ENCODE assay signal across 12 mouse cellular contexts in genomic region chr5:110982436-110982835, GRCm38 (mm10).
A peak's percentile ranks its signal among the peaks of the same experiment; 100 is the strongest.
DNase-seq lines count a peak whose midpoint lies in the region; ATAC-seq lines count a peak whose summit lies in the region.
"Had no signal": no experiment of that assay in that cellular context is flagged by ENCODE, and none has a peak within 500 bp of the region (broad histone marks: within the 10 kb centered on the region; RNA-seq: fewer than 3 reads in every experiment).

No protein-coding gene starts in this region.

- H3K9ac ChIP-seq in forebrain, embryonic 13.5 days: no peak overlapping the region
- H3K9ac ChIP-seq in forebrain, embryonic 11.5 days (ENCODE audit: low read length): no peak overlapping the region
- no peak overlapping the region for H3K9ac ChIP-seq in kidney, embryonic 16.5 days (replicated peaks; ENCODE audit: low read length)
- H3K9ac ChIP-seq in kidney, embryonic 14.5 days (ENCODE audit: low read depth, low read length): no peak overlapping the region

- no peaks in the 10 kb centered on the region for H3K27me3 ChIP-seq in forebrain, embryonic 13.5 days
- no peaks in the 10 kb centered on the region; the same call in 1 of the 2 replicates for H3K27me3 ChIP-seq in forebrain, embryonic 11.5 days (ENCODE audit: control insufficient read depth, insufficient read depth, low read length)
- no peaks in the 10 kb centered on the region for H3K27me3 ChIP-seq in kidney, embryonic 16.5 days (ENCODE audit: insufficient read depth, low read length)
- H3K27me3 ChIP-seq in kidney, embryonic 14.5 days (ENCODE audit: control insufficient read depth, insufficient read depth, low read length): no peaks in the 10 kb centered on the region

- no peak overlapping the region for H3K27ac ChIP-seq in forebrain, embryonic 13.5 days
- no peak overlapping the region for H3K27ac ChIP-seq in forebrain, embryonic 11.5 days (ENCODE audit: low read depth, low read length)
- H3K27ac ChIP-seq in kidney, embryonic 16.5 days (ENCODE audit: low read length): no peak overlapping the region
- H3K27ac ChIP-seq in kidney, embryonic 14.5 days (ENCODE audit: low read depth, low read length): no peak overlapping the region

- DNase-seq in forebrain, embryonic 11.5 days (ENCODE audit: low spot score): no peak
- DNase-seq in MN1 (ENCODE audit: low spot score): peak; percentile 14
- peak; percentile 11 for DNase-seq in induced T-regulatory cell, adult 2 months (ENCODE audit: low read depth)
- no peak for DNase-seq in thymus, postnatal 0 days (ENCODE audit: low spot score)
- DNase-seq in spleen, postnatal 10 days (ENCODE audit: low spot score in 2 of 2): no peak
- DNase-seq: right cerebral cortex, postnatal 14 days; thymus, postnatal 36 days had no signal

- H3K4me1 ChIP-seq in forebrain, embryonic 13.5 days: peaks cover 48% of the 10 kb centered on the region
- H3K4me1 ChIP-seq in forebrain, embryonic 11.5 days (replicated peaks; ENCODE audit: control insufficient read depth, insufficient read depth, low read length): no peaks in the 10 kb centered on the region
- H3K4me1 ChIP-seq in kidney, embryonic 16.5 days (ENCODE audit: insufficient read depth, low read length): peaks cover 28% of the 10 kb centered on the region
- H3K4me1 ChIP-seq in kidney, embryonic 14.5 days (ENCODE audit: control insufficient read depth, insufficient read depth, low read length): peaks cover 15% of the 10 kb centered on the region

- H3K4me3 ChIP-seq in forebrain, embryonic 13.5 days: peak overlapping the region; percentile 79
- H3K4me3 ChIP-seq in forebrain, embryonic 11.5 days (ENCODE audit: low read depth, low read length): no peak overlapping the region
- no peak overlapping the region for H3K4me3 ChIP-seq in kidney, embryonic 16.5 days (ENCODE audit: low read length)
- no peak overlapping the region for H3K4me3 ChIP-seq in kidney, embryonic 14.5 days (ENCODE audit: low read length)
- H3K4me3 ChIP-seq: megakaryocyte, embryonic 14.5 days had no signal

- H3K4me2 ChIP-seq in forebrain, embryonic 13.5 days: peak overlapping the region; percentile 93
- no peak overlapping the region for H3K4me2 ChIP-seq in forebrain, embryonic 11.5 days (ENCODE audit: low read depth, low read length, severe bottlenecking)
- H3K4me2 ChIP-seq in kidney, embryonic 16.5 days (replicated peaks; ENCODE audit: low read depth, low read length): peak overlapping the region; percentile 91; the same call in 1 of the 2 replicates
- no peak overlapping the region; the same call in 1 of the 2 replicates for H3K4me2 ChIP-seq in kidney, embryonic 14.5 days (replicated peaks; ENCODE audit: low read depth, low read length)

- WGBS in forebrain, embryonic 13.5 days: 67% methylated on average over 3 of the region's 3 CpGs
- 64% methylated on average over 3 of the region's 3 CpGs for WGBS in forebrain, embryonic 11.5 days
- WGBS in kidney, embryonic 16.5 days: 53% methylated on average over 3 of the region's 3 CpGs
- 47% methylated on average over 3 of the region's 3 CpGs for WGBS in kidney, embryonic 14.5 days

- H3K36me3 ChIP-seq in forebrain, embryonic 13.5 days (ENCODE audit: poor library complexity, severe bottlenecking): no peaks in the 10 kb centered on the region
- H3K36me3 ChIP-seq in forebrain, embryonic 11.5 days (ENCODE audit: control insufficient read depth, insufficient read depth, low read length): no peaks in the 10 kb centered on the region
- H3K36me3 ChIP-seq in kidney, embryonic 16.5 days (ENCODE audit: insufficient read depth, low read length): no peaks in the 10 kb centered on the region
- H3K36me3 ChIP-seq in kidney, embryonic 14.5 days (ENCODE audit: control insufficient read depth, insufficient read depth, low read length): 0 out of 2 replicates have a peak, but pooled peaks cover 5% of the 10 kb centered on the region

- no peaks in the 10 kb centered on the region for H3K9me3 ChIP-seq in forebrain, embryonic 13.5 days (replicated peaks)
- H3K9me3 ChIP-seq in forebrain, embryonic 11.5 days (ENCODE audit: control insufficient read depth, low read length): no peaks in the 10 kb centered on the region
- no peaks in the 10 kb centered on the region for H3K9me3 ChIP-seq in kidney, embryonic 16.5 days (ENCODE audit: low read length)
- H3K9me3 ChIP-seq in kidney, embryonic 14.5 days (ENCODE audit: control insufficient read depth, low read length): no peaks in the 10 kb centered on the region
- H3K9me3 ChIP-seq: megakaryocyte, embryonic 14.5 days had no signal

- ATAC-seq in forebrain, embryonic 13.5 days: no peak
- no peak for ATAC-seq in forebrain, embryonic 11.5 days (replicated peaks; ENCODE audit: low FRiP score)
- ATAC-seq in kidney, embryonic 16.5 days (ENCODE audit: low FRiP score, low TSS enrichment): no peak
- ATAC-seq in kidney, embryonic 14.5 days (ENCODE audit: low FRiP score, low TSS enrichment): no peak
- ATAC-seq: inflammation-experienced regulatory T-cells, adult 6 months had no signal

Comparison
In these comparisons a context has a peak if more than half of its experiments do, and no peak if none do; other contexts are left out.
1. H3K4me2 ChIP-seq: peak in forebrain, embryonic 13.5 days (single experiment) and kidney, embryonic 16.5 days (single experiment); none in forebrain, embryonic 11.5 days (single experiment) and kidney, embryonic 14.5 days (single experiment).
2. DNase-seq: peak in MN1 (single experiment) and induced T-regulatory cell, adult 2 months (single experiment); none in forebrain, embryonic 11.5 days (single experiment), thymus, postnatal 0 days (single experiment) and spleen, postnatal 10 days (0 of 2).